Mouse (Mus musculus) layer of hippocampus, postnatal 14 days (tissue): ENCODE measurements around the gene Adh6b. TPM values are rescaled to one million over a fixed set of nuclear protein-coding genes. Genes with fewer than 3 reads are reported as not detected.

Experiments used
- DNase-seq, 2 experiments: peaks; one replicate each; pipeline ENCODE4 v3.0.0; 2021 to 2022; ENCODE audit warnings: low spot score in 2 of 2, mixed read lengths in 1 of 2
- long read RNA-seq, 2 experiments: library from polyadenylated mRNA; stranded (forward); transcript quantifications; one replicate each; pipeline ENCODE4 v2.0.0; 2021
- total RNA-seq, 2 experiments: library from RNA; stranded (reverse); gene quantifications; 2 replicates each; pipeline ENCODE4 v1.2.3; 2021

The Adh6b gene
- not detected for total RNA-seq
- long read RNA-seq, experiment 1, result 0 reads
- long read RNA-seq, experiment 2, result 0 reads

DNA sequence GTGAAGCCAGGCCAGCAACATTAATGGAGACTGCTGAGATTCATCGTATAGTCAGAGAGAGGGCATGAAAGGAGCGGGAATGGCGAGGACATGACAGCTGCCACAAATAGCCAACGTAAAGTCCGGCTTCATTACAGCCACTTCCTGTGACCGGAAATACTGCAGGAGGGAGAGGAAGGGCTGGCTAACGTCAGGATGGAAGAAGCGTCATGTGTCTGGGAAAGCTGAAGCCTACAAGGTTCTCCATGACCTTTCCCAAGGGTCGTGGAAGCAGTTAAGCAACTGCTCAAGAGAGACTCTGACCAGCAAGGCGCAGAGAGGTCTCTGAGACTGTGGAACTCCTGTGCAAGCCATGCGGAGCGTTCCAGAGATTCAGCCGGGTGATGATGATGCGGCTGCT, at the start of gene Adh6b:
Gene Adh6b, plus strand, starts transcription at position 305 of the 400 bp plus-strand sequence.
- no peak for DNase-seq

DNA sequence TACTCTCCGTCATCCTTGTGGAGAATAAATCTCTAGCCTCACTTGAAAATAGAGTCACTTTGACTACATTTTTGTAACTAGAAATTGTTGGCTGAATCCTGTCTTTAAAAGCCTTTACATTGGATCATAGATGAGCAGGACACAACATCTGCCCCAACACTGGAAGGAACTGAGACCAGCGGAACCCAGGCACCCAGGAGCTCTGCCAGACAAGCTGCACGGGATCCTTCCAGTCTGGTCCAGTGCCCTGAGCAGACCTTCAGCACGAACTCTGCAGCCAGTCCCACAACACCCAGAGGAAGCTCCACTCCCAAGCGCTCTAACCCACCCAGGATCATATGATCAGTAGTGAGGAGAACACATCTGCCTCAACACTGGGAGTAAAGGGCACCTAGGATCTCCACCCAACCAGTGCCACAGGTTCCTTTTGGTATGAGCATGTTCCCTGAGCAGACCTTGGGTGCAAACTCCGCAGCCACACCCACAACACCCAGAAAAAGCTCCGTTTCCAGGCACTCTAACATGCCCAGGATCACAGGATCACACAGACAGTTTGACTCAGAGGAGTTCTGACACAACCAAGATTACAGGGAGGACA, 48.2 kb upstream of the Adh6b start:
- DNase-seq, result no peak

DNA sequence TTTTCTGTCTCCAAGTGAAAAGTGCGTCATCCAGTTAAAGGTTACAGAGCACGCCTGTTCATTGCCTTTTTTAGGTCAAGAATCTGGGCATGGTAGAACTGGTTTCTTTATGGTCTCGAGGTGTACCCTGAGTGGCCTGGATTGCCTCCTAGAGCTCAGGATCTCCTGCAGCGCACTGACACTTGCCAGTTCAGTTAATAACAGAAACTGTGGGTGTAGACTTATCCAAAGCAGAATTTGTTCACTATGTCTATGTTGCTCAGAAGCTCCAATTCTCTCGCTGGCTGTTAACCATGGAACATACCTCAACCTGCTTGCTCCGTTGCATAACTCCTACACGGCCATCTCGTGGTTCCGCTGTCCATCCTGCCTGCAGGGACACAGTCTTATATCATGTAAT, 41.4 kb upstream of the Adh6b start:
- DNase-seq, result no peak

DNA sequence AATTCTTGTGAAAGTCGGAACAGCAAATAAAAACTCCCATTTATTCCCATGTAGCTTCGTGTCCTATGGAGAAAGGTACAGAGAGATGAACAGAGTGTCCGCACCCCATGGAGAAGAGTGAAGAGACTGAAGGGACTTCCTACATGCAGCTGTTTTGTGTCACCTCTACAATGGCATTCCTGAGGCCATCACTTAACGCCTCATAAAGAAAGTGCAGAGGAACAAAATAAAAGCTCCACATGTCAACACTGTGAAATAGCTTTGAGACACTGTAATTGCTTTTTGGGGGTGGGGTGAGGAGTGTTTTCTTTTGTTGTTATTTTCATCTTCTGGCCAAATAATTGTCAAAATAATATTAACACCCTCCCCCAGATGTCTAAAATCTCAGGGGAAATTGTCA, 38.9 kb upstream of the Adh6b start:
- DNase-seq, result no peak

DNA sequence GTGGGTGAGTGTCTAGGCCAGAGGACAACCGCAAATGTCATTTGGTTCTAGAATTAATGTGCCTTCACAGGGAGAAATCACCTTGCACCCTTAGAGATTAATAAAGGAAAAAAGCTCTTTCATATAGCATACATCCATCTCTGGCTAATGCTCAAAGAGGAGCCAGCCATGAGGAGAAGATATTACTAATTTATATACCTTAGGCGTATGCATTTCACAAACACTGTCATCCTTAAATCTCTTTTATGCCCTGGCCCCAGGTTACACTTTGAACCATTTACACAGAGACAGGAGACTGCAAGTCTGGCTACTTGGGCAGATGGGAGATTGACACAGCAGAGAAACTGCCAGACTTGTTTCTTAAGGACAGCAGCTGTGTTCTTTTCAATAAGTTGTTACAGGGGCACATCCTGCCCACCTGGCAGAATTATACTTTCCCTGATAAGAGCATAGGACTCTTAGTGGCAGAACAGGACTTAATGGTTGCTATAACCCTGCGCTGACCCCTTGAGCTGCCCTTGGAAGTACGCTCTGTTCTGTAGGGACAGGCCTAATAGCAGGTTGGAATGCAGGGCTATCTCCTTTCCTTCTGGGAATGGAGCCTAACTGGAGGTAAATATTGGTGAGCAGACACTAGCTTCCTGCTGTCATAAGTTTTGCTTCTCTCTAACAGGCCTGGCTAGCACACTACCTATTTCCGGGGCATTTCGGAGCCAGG, 37.6 kb upstream of the Adh6b start:
- DNase-seq, result no peak

DNA sequence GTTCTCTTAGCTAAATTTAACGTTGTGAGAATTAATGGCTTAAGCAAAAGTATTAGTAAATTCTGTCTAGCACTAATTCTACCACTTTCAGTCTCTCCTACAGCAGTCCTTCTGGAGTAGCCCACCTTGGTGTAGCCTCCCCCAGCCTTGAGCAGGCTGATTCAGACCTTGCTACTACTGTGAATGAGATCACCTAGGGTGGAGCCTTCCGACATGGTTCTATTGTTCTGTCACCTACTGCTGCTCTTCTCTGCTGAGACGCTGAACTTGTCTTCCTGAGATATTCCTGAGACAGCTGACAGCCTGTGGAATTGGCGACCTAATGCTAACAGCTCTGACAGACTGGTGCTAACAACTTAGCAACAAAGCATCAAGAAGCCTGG, 37.1 kb upstream of the Adh6b start:
- DNase-seq, result no peak

DNA sequence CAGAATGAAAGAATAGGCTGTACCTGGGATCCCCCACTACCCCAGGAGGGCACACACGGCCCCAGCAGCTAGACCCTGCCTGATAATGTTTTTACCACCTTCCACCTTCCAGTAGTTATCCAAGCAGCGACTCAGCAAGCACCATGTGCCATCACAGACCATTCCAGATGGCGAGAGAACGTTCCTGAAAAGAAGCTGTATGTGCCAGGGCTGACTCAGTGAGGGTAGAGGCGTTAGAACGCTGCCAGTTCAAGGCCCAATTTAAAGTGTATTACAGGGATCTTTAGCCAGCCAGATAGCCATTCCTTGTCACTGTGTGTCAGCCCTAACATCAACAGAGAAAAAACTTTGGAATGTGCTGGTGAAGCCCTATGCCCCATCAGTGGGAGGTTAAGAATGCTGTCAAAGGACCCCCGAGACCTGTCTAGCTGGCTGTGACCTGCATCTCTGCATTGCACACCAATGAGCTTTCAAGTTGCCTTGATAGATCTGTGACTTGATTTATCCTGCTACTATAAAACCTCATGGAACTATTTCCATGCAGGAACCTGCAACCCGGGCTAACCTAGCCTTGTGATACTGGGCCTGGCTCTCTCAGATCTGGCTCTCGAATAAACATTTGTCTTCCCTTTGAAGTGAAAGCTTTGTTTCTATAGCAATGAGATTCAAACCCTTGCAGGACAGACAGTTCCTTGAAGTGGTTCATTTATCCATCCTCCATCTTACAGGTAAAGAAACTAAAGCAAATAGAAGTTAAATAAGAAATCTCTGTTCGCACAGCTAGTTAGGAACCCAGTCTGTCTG, 35.9 kb upstream of the Adh6b start:
- DNase-seq, result peak in 1 of 2 experiments; percentile 20

DNA sequence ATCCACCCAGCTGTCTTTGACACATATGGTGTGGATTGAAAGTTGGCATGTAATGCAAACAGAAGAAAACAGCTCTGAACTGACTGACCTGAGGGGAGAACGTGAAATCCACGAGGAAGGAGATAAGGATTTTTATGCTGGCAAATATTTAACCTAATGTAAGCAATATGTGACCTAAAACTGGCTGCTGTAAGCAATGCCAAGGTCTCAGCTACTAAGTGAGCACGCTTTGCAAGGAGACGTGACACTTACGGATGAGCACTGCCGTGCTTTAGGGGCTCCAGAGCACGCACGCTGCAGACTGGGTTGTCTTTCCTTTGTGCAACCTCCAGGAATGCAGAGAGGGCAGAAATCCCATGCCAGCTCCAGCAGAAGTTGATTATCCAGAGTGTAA, 35.3 kb upstream of the Adh6b start:
- DNase-seq, result no peak

DNA sequence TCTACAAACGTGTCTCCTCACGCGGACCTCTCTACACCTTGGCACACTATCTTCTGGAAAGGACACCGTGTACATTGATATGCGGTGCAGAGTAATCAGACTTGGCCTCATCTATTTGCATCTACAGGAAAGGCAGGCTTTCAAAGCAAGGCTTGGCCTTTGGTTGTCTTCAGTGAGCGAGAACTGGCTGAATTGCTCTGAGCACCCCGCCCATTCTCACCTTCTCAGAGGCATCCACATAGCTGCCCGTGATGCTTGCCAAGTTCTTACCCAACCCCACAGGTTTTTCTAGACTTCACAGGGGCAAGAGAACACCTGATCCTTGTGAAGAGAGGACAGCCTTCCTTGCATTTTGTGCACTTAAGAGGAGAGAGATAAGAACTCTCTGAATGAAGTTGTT, 31.7 kb upstream of the Adh6b start:
- no peak for DNase-seq

DNA sequence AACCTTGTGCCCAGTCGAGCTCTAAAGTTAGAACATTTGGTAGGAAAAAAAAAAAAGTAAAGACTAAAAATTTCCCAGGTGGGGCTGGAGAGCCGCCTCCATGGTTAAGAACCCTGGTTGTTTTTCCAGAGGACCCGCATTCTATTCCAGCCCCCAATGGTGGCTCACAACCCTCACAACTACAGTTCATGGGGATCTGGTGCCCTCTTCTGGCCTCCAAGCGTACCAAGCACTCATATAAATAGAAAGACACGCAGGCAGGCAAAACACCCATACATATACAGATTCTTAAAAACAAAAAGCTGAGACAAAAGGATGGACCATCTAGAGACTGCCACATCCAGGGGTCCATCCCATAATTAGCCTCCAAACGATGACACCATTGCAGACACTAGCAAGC, 30.6 kb upstream of the Adh6b start:
- no peak for DNase-seq

DNA sequence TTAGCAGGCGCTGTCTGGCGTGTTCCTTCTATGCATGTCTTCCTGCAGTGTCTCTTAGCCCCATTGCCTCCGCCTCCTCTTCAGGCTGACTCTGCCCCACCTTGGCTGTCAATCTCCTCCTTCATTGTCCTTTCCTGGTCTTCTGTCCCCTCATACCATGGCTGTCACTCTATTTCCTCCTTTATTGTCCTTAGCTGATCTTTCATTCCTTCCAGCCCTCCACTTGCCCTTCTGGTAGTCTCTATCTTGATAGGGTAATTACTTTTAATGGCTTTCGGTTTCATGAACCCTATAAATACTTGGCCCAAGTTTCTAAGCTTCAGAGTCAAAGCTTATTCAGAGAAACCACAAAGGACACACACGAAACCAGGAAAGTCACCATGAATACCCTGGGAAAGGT, 28.6 kb upstream of the Adh6b start, which contains the start of gene Adh6a:
Gene Adh6a, plus strand, starts transcription at position 322 of the 400 bp plus-strand sequence.
- no peak for DNase-seq

DNA sequence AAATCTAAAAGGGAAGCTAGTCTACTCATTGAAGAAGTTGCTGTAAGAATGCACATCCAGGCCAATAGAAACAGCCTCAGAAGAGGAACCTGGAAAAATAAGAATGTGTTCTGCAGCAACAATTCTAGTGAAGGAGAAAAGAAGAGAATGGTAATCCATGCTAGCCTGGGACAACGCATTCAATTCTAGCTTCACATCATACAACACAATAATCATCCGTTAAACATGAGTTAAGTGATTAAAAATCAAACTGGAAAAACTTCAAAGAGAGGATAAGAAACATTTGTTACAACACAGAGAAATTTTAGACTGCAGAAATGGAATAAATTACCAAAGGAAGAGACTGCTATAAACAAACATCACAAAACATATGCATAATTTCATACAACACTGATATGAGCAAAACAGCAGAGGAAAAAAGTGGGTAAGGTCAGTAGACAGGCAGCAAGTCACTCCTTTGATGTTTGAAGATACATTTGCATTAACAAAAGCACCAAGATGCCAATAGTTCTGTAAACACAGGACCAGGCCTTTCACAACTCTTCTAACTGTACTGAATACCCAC, 24.6 kb upstream of the Adh6b start:
- DNase-seq, result no peak

DNA sequence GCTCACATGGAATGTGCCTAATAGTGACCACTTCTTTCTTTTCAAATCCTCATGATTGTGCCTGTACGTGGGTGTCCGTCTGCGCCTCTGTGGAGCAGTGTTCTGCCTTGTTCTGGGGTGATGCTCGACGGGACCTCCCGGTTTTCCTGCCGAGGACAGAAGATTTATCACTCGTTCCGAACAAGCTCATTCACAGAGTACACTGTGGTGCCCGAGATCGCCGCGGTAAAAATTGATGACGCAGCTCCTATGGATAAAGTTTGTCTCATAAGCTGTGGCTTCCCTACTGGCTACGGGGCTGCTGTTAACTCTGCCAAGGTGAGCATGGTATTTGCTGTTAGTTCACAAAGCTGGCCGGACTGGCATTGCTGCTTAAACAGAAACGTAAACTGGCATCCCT, 16.6 kb upstream of the Adh6b start:
- DNase-seq, result no peak

DNA sequence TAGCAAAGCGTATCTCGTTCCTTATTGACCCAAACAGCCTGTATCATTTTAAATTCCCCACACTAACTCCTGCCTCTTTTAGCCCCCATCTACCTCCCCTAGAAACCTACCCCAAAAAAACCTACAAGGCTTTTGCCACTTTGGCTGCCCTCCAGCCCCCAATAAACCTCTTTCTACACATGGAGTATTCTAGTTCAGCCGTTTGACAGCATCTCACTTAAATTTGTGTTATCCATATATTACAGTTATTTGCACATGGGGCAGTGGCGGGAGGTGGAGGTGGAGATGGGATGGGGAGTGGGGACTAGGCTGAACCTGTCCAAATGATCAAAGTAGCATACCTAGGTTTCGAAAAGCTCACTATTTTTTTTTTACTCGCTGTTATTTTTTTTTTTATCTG, 16.1 kb upstream of the Adh6b start:
- DNase-seq, result no peak

DNA sequence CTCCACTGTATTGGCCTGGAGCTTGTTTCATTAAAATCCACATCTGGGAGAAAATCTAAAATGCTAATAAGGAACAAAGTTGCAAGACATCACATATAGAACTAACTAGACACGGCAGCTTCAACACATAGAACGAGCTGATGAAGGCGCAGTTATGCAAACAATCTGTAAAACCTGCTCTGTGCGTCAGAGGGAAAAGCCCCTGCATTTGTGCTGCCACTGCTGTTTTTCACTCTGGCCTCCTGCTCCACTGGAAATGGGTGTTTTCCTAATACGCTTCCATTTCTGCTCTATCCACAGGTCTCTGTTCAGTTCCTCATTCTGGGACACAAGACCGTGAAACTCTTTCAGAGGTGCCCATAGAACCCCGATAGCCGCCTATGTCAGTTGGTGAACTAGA, 7.7 kb upstream of the Adh6b start:
- no peak for DNase-seq

DNA sequence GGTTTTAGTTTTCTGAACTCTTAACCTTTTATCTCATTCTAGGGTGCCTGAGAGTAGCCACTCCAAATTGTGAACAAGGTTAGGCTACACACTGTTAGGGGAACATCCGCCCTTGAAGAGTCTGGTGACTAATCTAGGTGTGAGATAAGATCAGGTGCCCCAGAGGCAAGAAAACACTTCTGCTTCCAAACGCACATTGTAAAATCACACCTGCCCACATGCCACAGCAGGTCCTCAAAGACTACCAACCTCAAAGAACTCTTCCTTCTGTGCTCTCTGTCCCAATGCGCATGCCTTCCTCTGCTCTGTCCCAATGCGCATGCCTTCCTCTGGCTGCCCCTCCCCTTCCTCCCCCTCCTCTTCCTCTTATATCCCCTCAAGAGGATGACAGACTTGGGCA, 7.3 kb upstream of the Adh6b start:
- DNase-seq, result no peak

DNA sequence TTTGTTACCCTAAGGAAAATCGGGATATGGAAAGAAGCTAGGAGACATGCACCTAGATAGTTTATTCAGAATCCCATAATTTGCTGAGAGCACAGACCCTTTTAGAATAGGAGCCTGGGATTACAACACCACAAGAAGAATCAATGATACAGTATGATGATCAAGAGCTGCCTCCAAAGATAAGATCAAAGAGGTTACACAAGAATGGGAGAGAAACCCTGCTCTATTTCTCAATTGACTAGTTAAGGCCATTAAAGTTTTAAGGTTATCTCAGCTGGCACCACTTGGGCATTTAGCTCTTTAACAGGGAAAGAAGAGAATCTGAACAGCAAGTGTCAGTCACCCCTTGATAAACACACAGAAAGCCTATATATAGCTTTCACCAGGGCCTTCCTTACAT, 6.0 kb upstream of the Adh6b start:
- no peak for DNase-seq

DNA sequence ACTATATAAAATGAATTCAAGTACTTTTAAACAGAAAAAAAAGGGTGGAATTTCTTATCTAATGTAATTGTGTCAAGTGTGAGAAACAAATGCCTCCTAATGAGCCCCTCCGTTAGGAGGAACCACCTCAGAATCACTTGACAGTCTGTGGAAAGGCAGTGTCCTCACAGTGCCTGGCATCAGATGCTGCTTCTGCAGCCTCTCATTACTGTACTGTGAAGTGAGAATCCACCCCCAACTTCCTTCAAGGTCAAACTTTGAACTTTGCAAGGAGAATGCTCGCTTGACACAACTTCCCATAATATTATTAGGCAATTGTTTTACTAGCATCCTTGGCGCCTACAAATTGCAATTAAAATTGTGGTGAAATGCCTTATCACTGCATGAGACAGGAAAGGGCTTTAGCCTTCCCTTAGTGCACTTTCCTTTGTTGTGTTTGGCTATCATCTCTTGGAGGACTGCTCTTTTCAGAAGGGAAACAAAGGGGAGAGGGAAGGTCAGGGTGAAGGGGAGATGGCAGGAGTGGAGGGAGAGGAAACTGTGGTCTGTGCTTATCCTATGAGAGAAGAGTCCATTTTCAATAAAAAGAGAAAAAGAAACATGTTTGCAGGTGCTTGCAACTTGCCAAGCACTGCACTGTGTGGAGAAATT, 5.3 kb upstream of the Adh6b start:
- no peak for DNase-seq

DNA sequence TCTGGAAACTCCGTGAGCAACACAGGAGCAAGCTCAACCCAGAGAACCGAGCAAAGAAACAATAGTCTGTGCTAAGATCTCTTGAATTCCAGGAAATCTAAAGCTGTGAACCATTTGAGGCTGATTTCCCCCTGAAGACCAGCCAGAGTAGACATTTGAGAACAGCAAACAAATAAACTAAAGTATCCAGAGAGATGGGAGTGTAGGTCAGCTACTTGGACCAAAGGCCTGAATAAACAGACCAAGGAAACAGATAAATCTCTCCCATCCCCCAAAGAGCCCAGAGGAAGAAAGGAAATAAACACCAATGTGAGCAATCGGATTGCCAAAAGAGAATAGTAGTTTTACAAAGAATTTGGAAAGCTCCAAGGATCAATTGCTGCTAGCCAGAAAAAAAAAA, 5.5 kb downstream of the Adh6b start:
- no peak for DNase-seq

DNA sequence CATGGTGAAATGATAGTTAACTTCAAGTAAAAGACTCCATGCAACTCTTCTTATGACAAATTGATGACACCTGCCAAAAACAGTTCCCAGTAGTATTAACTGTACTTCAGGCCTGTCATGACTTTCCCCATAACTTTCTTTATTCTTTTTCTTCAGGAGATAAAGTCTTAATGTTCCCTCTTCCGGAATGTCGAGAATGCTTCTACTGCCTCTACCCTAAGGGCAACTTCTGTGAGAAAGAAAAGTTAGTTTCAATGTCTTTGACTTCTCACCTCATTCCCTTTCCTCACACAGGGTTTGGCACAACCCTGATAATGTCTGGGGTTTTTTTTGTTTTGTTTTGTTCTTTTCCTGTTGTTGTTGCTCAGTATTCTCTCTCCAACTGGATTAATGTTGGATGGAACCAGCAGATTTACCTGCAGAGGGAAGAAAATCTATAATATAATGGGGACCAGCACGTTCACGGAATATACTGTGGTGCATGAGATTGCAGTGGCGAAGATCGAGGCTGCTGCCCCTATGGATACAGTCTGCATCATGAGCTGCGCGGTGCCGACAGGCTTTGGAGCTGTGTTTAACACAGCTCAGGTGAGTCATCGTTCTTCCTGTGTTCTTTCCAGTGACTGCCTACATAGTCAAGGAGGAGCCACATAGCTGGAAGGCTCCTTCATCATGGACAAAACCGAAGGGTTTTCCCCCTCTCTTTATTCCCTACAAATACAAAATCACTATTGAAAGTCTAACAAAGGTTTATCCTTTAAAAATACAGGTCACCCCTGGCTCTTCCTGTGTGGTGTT, 10.6 kb downstream of the Adh6b start:
- no peak for DNase-seq

DNA sequence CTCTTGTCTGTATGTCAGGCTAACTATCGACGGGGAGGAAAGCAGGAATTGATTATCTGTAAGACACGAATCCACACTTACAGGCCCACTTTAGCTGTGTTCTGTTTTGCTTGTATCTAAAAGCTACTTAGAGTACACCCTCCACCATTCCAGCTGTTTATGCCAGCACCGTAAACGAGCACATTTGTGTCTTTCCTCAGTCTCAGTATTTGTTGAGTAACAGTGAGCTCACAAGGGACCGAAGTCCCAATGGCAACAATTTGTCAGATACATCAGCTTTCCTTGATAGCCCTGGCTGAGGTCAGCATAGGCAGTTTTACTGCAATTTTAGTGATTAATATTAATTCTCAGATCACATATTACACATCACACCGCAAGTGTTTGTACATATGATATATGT, 17.3 kb downstream of the Adh6b start:
- no peak for DNase-seq
